Mouse (Mus musculus): ENCODE results near the gene Mroh7. TPM values are rescaled to one million over a fixed set of nuclear protein-coding genes. Genes with fewer than 3 reads are reported as not detected.

Gene Mroh7
- polyA plus RNA-seq, 1 experiment from 2014 or later, result 0.70 TPM

- H3K4me3 ChIP-seq, result no peak overlapping the region
- no peaks in the 10 kb centered on the region for H3K9me3 ChIP-seq
- 92% methylated on average over 15 of the region's 15 CpGs for WGBS
- H3K4me1 ChIP-seq, result peaks cover 11% of the 10 kb centered on the region
- H3K9ac ChIP-seq, result no peak overlapping the region
- H3K27me3 ChIP-seq, result no peaks in the 10 kb centered on the region
- H3K27ac ChIP-seq, result no peak overlapping the region
- H3K36me3 ChIP-seq, result peaks cover 46% of the 10 kb centered on the region
- H3K4me2 ChIP-seq (replicated peaks), result no peak overlapping the region
- ATAC-seq (ENCODE audit: low FRiP score, low read depth), result no peak
Measured at GRCm38 (mm10) chr4:106653051-106653450, 77.7 kb downstream of the Mroh7 start.

GRCm38 (mm10) chr4:106652546-106652945 lies 78.2 kb downstream of the Mroh7 start:
- H3K9ac ChIP-seq, result peak overlapping the region; percentile 20; the same call in 1 of the 2 replicates
- H3K4me3 ChIP-seq, result no peak overlapping the region
- no peak for ATAC-seq (ENCODE audit: low FRiP score, low read depth)
- no peak overlapping the region for H3K4me2 ChIP-seq (replicated peaks)
- no peaks in the 10 kb centered on the region for H3K9me3 ChIP-seq
- WGBS, result 95% methylated on average over 3 of the region's 3 CpGs
- no peak overlapping the region for H3K27ac ChIP-seq
- H3K36me3 ChIP-seq, result peaks cover 43% of the 10 kb centered on the region
- no peaks in the 10 kb centered on the region for H3K27me3 ChIP-seq
- peaks cover 11% of the 10 kb centered on the region for H3K4me1 ChIP-seq

DNA sequence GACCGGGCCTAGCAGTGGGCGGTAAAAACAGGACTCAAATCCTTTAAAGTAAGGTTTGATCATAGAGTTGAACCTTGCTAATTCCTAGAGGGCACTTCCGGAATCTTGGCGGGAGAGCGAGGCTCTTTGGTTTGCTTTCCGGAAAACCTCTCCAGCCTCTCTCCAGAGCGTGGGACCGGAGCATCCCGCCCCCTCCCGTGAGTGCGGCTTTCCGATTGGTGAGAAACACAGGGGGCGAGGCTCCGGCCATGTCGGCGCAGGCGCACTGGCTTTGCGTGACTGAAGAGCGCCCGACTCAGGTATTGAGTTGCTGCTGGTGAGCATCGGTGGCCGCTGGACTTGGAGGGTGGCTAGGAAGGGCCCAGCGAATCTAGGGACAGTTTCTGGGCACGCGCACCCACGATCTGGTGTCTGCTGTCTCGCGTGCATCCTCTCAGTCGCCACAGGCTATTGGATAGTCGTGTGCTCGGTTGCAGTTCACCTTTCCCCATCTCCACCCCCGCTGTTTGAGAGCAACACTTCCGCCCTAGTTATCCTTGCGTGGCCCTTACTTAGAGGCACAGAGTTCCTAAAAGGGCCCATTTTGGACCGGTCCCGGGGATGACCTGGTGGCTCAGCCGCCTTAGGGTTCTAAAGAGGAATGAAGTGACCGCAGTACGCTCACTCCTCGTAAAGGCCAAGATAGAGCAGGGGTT lies 79.7 kb downstream of the Mroh7 start, which contains the start of gene Pars2:
TSS of gene Pars2 (plus strand) at position 237 of the 695 bp plus-strand sequence.
- Histone ChIP-seq H3K9ac (peak within 1 kb of the TSS; percentile 88), H3K27me3 (no peaks in the 10 kb centered on the region), H3K27ac (peak within 1 kb of the TSS; percentile 68), H3K36me3 (peaks cover 32% of the 10 kb centered on the region), H3K9me3 (no peaks in the 10 kb centered on the region), H3K4me3 (peak within 1 kb of the TSS; percentile 73), H3K4me1 (peaks cover 15% of the 10 kb centered on the region), H3K4me2 (replicated peaks) (peak within 1 kb of the TSS; percentile 90)
- WGBS, result 3% methylated on average over 40 of the region's 40 CpGs
- peak; percentile 97 for ATAC-seq (ENCODE audit: low FRiP score, low read depth)

GRCm38 (mm10) chr4:106647137-106647536 lies 83.6 kb downstream of the Mroh7 start:
- 57% methylated on average over 6 of the region's 6 CpGs for WGBS
- Histone ChIP-seq H3K4me2 (replicated peaks) (no peak overlapping the region), H3K4me3 (no peak overlapping the region), H3K9me3 (no peaks in the 10 kb centered on the region), H3K4me1 (peaks cover 37% of the 10 kb centered on the region), H3K9ac (no peak overlapping the region), H3K27me3 (no peaks in the 10 kb centered on the region), H3K27ac (no peak overlapping the region), H3K36me3 (no peaks in the 10 kb centered on the region)
- no peak for ATAC-seq (ENCODE audit: low FRiP score, low read depth)

- 65% methylated on average over 5 of the region's 5 CpGs for whole genome bisulfite sequencing
Measured at GRCm38 (mm10) chr4:106645797-106646196, 84.9 kb downstream of the Mroh7 start.

DNA sequence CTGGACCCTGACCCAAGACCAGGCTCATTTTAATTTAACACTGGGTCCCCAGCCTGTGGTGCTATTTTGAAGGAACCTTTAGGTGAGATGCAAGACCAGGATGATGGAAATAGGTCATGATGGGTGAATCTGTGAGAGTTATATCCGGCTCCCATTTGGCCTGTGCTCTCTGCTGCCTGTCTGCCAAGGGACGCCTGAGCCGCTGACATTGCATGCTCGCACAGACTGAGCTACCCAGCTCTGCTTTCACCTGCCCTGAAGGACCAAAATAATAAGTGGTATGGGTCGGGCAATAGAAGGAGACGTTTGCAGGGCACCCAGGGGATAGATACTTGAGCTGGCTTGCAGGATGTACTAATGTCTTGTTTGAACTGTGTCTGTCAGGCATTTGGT lies 86.5 kb downstream of the Mroh7 start:
- 0 out of 2 replicates have a peak overlapping the region, but pooled peaks have one; percentile 45 for H3K9ac ChIP-seq
- H3K9me3 ChIP-seq, result no peaks in the 10 kb centered on the region
- ATAC-seq (ENCODE audit: low FRiP score, low read depth), result no peak
- no peaks in the 10 kb centered on the region for H3K27me3 ChIP-seq
- peak overlapping the region; percentile 79 for H3K27ac ChIP-seq
- H3K4me2 ChIP-seq (replicated peaks), result peak overlapping the region; percentile 36; the same call in 1 of the 2 replicates
- H3K4me1 ChIP-seq, result peaks cover 28% of the 10 kb centered on the region
- H3K36me3 ChIP-seq, result no peaks in the 10 kb centered on the region
- H3K4me3 ChIP-seq, result no peak overlapping the region
- WGBS, result 62% methylated on average over 6 of the region's 6 CpGs

More at GRCm38 (mm10) chr4:106645797-106646196, 84.9 kb downstream of the Mroh7 start:
- Histone ChIP-seq H3K9ac (no peak overlapping the region), H3K4me1 (peaks cover 28% of the 10 kb centered on the region), H3K4me3 (no peak overlapping the region), H3K27ac (no peak overlapping the region), H3K4me2 (replicated peaks) (no peak overlapping the region), H3K27me3 (no peaks in the 10 kb centered on the region), H3K9me3 (no peaks in the 10 kb centered on the region), H3K36me3 (no peaks in the 10 kb centered on the region)
- no peak for ATAC-seq (ENCODE audit: low FRiP score, low read depth)

DNA sequence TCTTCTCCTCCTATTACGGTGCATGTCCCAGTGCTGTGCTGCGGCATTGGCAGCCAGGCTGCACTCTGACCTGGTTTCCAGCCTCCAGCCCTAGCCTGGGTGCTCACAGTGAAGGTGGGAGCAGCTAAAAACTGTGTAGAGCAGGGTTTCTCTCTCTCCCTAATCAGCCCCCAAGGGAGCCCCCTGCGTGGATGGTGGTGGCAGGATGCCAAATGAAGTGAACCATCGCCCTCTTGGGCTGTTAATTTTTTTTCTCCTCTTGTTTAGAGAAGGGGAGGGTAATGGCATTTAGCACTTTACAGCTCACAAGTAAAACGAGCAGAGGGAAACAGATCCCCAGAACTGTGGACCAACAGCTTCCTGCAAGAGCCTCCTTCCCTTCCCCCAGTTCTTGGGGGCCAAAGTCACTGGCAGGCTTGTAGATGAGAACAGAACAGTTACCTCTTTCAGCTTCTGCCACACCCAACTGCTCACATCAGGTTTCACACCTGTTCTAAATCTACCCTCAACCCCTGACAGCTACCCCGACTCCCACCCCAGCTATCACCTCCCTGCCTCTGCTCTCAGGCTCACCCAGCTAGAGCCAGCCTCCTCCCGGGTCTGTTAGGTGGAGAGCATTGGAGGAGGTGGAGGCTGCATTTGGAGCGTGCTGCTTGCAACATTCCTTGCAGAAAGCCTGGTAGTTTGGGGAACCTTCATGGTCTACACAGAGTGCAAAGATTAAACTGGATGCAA lies 87.1 kb downstream of the Mroh7 start:
- Histone ChIP-seq H3K9ac (peak overlapping the region; percentile 45; the same call in 1 of the 2 replicates), H3K36me3 (no peaks in the 10 kb centered on the region), H3K4me1 (peaks cover 28% of the 10 kb centered on the region), H3K9me3 (no peaks in the 10 kb centered on the region), H3K27me3 (no peaks in the 10 kb centered on the region), H3K4me3 (no peak overlapping the region), H3K4me2 (replicated peaks) (peak overlapping the region; percentile 36), H3K27ac (peak overlapping the region; percentile 79)
- 11% methylated on average over 8 of the region's 8 CpGs for WGBS
- peak; percentile 58 for ATAC-seq (ENCODE audit: low FRiP score, low read depth)

DNA sequence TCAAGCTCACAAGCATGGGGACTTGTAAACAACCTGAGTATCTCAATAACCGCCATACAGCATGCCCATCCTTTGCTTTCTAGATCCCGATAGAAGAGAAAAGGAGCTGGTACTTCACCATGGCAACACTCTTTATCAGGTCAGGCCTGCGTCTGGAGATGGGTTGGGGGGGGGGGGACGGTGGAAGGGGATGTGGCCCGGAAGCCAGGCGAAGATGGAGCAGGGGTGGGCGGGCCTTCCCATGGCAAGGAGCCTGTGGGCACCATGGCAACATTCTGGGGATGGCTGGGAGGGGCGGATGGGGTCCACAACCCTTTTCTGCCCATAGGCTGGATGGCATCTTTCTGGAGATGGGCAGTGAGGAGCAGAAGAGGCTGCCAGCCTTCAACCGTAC lies 96.6 kb downstream of the Mroh7 start:
- Histone ChIP-seq H3K9ac (no peak overlapping the region), H3K4me3 (no peak overlapping the region), H3K36me3 (no peaks in the 10 kb centered on the region), H3K27ac (peak overlapping the region; percentile 75; the same call in 1 of the 2 replicates), H3K4me1 (peaks cover 34% of the 10 kb centered on the region), H3K27me3 (no peaks in the 10 kb centered on the region), H3K4me2 (replicated peaks) (0 out of 2 replicates have a peak overlapping the region, but pooled peaks have one; percentile 3), H3K9me3 (no peaks in the 10 kb centered on the region)
- ATAC-seq (ENCODE audit: low FRiP score, low read depth), result no peak
- WGBS, result 49% methylated on average over 9 of the region's 9 CpGs

GRCm38 (mm10) chr4:106633281-106634085 lies 97.2 kb downstream of the Mroh7 start:
- ATAC-seq (ENCODE audit: low FRiP score, low read depth), result peak; percentile 57; the same call in 1 of the 2 replicates
- H3K4me2 ChIP-seq (replicated peaks), result peak overlapping the region; percentile 3; the same call in 1 of the 2 replicates

DNA sequence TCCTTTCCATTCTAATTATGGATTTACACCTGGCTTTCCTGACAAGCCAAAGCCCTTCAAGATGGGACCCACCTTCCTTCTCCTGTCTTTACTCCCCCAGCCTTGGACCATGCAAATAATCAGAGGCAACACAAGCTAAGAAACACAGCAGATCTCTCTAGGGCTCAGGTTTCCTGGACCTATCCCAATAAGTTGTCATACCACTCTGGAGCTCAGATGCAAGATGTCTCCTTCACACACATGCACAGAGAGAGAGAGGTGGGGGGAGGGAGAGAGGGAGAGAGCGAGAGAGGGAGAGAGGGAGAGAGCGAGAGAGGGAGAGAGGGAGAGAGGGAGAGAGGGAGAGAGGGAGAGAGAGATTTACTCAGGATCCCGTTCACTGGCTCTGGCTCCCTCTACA lies 98.4 kb downstream of the Mroh7 start:
- 36% methylated on average over 1 of the region's 3 CpGs for WGBS

More at GRCm38 (mm10) chr4:106633281-106634085, 97.2 kb downstream of the Mroh7 start:
- H3K27me3 ChIP-seq, result no peaks in the 10 kb centered on the region
- H3K9me3 ChIP-seq, result no peaks in the 10 kb centered on the region
- no peaks in the 10 kb centered on the region for H3K36me3 ChIP-seq
- peaks cover 34% of the 10 kb centered on the region for H3K4me1 ChIP-seq
- 0 out of 2 replicates have a peak overlapping the region, but pooled peaks have one; percentile 13 for H3K9ac ChIP-seq
- peak overlapping the region; percentile 75; the same call in 1 of the 2 replicates for H3K27ac ChIP-seq
- no peak overlapping the region for H3K4me3 ChIP-seq
- WGBS, result 17% methylated on average over 8 of the region's 8 CpGs

More for the DNA sequence above, 98.4 kb downstream of the Mroh7 start:
- Histone ChIP-seq H3K9me3 (no peaks in the 10 kb centered on the region), H3K9ac (no peak overlapping the region), H3K27me3 (no peaks in the 10 kb centered on the region), H3K4me1 (peaks cover 34% of the 10 kb centered on the region), H3K4me2 (replicated peaks) (no peak overlapping the region), H3K27ac (no peak overlapping the region; the same call in 1 of the 2 replicates), H3K36me3 (no peaks in the 10 kb centered on the region), H3K4me3 (no peak overlapping the region)
- no peak for ATAC-seq (ENCODE audit: low FRiP score, low read depth)

Measured in limb, embryonic 13.5 days (tissue).